Mouse (Mus musculus) megakaryocyte, embryonic 14.5 days (primary cell): ENCODE measurements around the gene Gm28043.

ENCODE experiments used
- FLI1 ChIP-seq: IDR thresholded peaks from 2 replicates; pipeline ENCODE4 v1.6.1; 2012; ENCODE audit warnings: low read length, inconsistent platforms, mixed read lengths
- GATA1 ChIP-seq: IDR thresholded peaks from 3 replicates; pipeline ENCODE4 v1.6.1; 2012; ENCODE audit warnings: mixed read lengths, low read length, inconsistent platforms, borderline replicate concordance

GRCm38 (mm10) chr17:29671021-29671420 is 56.3 kb downstream of the Gm28043 start:
- TF ChIP-seq GATA1 (no peak), FLI1 (no peak)
